Mouse (Mus musculus) embryonic facial prominence, embryonic 13.5 days (tissue): ENCODE measurements around the gene Trap1a. TPM values are rescaled to one million over a fixed set of nuclear protein-coding genes. Genes with fewer than 3 reads are reported as not detected.
"Not testable (repeated sequence)": the region's sequence is repeated elsewhere in the genome, so short reads cannot be mapped to it uniquely, and the experiment has no call there.

Experiments used
- ATAC-seq: fragments of 200-750 bp; cut with Nextera tagmentation; 2 replicates; pipeline ENCODE4 v1.8.0; 2017; ENCODE audit warnings: low read depth; ENCODE audit not compliant: insufficient number of reproducible peaks, insufficient read depth, low FRiP score, low TSS enrichment
- H3K27ac ChIP-seq: fragments of 300-500 bp; sonication (generic); 2 replicates; pipeline ENCODE4 v1.5.1; 2015; ENCODE audit warnings: moderate library complexity, mild to moderate bottlenecking, inconsistent platforms
- H3K27me3 ChIP-seq: fragments of 300-500 bp; sonication (generic); 2 replicates; pipeline ENCODE4 v1.6.1; 2015; ENCODE audit warnings: mild to moderate bottlenecking, inconsistent platforms
- H3K36me3 ChIP-seq: fragments of 300-500 bp; sonication (generic); 2 replicates; pipeline ENCODE4 v1.6.1; 2015; ENCODE audit warnings: mild to moderate bottlenecking, inconsistent platforms
- H3K4me1 ChIP-seq: fragments of 300-500 bp; sonication (generic); 2 replicates; pipeline ENCODE4 v1.6.1; 2015; ENCODE audit warnings: inconsistent platforms
- H3K4me2 ChIP-seq: fragments of 300-500 bp; sonication (generic); 2 replicates; pipeline ENCODE4 v1.6.1; 2015; ENCODE audit warnings: moderate library complexity, mild to moderate bottlenecking, inconsistent platforms
- H3K4me3 ChIP-seq: fragments of 300-500 bp; sonication (generic); 2 replicates; pipeline ENCODE4 v1.5.1; 2015; ENCODE audit warnings: mild to moderate bottlenecking, inconsistent platforms
- H3K9ac ChIP-seq: fragments of 300-500 bp; sonication (generic); 2 replicates; pipeline ENCODE4 v1.6.1; 2015; ENCODE audit warnings: mild to moderate bottlenecking, inconsistent platforms
- H3K9me3 ChIP-seq: fragments of 300-500 bp; sonication (generic); 2 replicates; pipeline ENCODE4 v1.6.1; 2016; ENCODE audit warnings: inconsistent platforms
- WGBS: fragments of 180-500 bp; shearing (Covaris S2); methylation state at CpG from one replicate; pipeline ENCODE4 v1.1.7; 2015; ENCODE audit warnings: mixed read lengths; 5-methylcytosine and 5-hydroxymethylcytosine counted together
- polyA plus RNA-seq: library from polyadenylated mRNA; unstranded; fragments of >200 nt; fragmentation: Nextera tagmentation; extraction: Ambion mirVana; gene quantifications from 2 replicates; pipeline ENCODE4 v1.2.1, GENCODE M21; 2015

Gene Trap1a
- not detected in 2 replicates for polyA plus RNA-seq

- H3K9me3 ChIP-seq, result no peaks in the 10 kb centered on the region
- H3K4me3 ChIP-seq, result no peak within 1 kb of the TSS
- H3K4me1 ChIP-seq, result no peaks in the 10 kb centered on the region
- 91% methylated on average over 24 of the region's 24 CpGs for WGBS
- H3K4me2 ChIP-seq, result no peak within 1 kb of the TSS
- H3K9ac ChIP-seq, result no peak within 1 kb of the TSS
- no peak within 1 kb of the TSS for H3K27ac ChIP-seq
- no peak for ATAC-seq
- H3K36me3 ChIP-seq, result no peaks in the 10 kb centered on the region
- no peaks in the 10 kb centered on the region; the same call in 1 of the 2 replicates for H3K27me3 ChIP-seq
These were observed at the start of gene Trap1a for GRCm38 (mm10) chrX:139333263-139333994. Gene Trap1a (plus strand): TSS chrX:139333683.

- Histone ChIP-seq H3K27me3 (peaks cover 13% of the 10 kb centered on the region; the same call in 1 of the 2 replicates), H3K36me3 (no peaks in the 10 kb centered on the region), H3K9me3 (no peaks in the 10 kb centered on the region), H3K27ac (no peak overlapping the region), H3K4me1 (no peaks in the 10 kb centered on the region), H3K4me2 (no peak overlapping the region), H3K9ac (no peak overlapping the region), H3K4me3 (no peak overlapping the region)
- ATAC-seq, result no peak
- 78% methylated on average over 2 of the region's 2 CpGs for WGBS
These were observed 40.4 kb upstream of the Trap1a start for GRCm38 (mm10) chrX:139293114-139293513.

GRCm38 (mm10) chrX:139295325-139295724 lies 38.2 kb upstream of the Trap1a start:
- H3K36me3 ChIP-seq, result no peaks in the 10 kb centered on the region
- no peaks in the 10 kb centered on the region for H3K4me1 ChIP-seq
- H3K9ac ChIP-seq, result no peak overlapping the region
- ATAC-seq, result no peak
- no peaks in the 10 kb centered on the region for H3K9me3 ChIP-seq
- 70% methylated on average over 1 of the region's 1 CpGs for WGBS
- H3K4me2 ChIP-seq, result no peak overlapping the region
- H3K4me3 ChIP-seq, result no peak overlapping the region
- H3K27ac ChIP-seq, result no peak overlapping the region
- H3K27me3 ChIP-seq, result peaks cover 13% of the 10 kb centered on the region; the same call in 1 of the 2 replicates

GRCm38 (mm10) chrX:139317356-139317755 lies 16.1 kb upstream of the Trap1a start:
- H3K4me1 ChIP-seq, H3K27ac ChIP-seq, H3K4me3 ChIP-seq, H3K27me3 ChIP-seq, H3K9me3 ChIP-seq, H3K9ac ChIP-seq, ATAC-seq, H3K4me2 ChIP-seq, H3K36me3 ChIP-seq: not testable (repeated sequence)
- WGBS, result 64% methylated on average over 5 of the region's 5 CpGs

- Histone ChIP-seq H3K9ac (no peak overlapping the region), H3K4me1 (no peaks in the 10 kb centered on the region), H3K36me3 (no peaks in the 10 kb centered on the region), H3K4me3 (no peak overlapping the region), H3K9me3 (no peaks in the 10 kb centered on the region), H3K4me2 (no peak overlapping the region), H3K27ac (no peak overlapping the region), H3K27me3 (no peaks in the 10 kb centered on the region; the same call in 1 of the 2 replicates)
- WGBS, result 89% methylated on average over 9 of the region's 9 CpGs
- ATAC-seq, result no peak
These were observed 900 bp upstream of the Trap1a start for GRCm38 (mm10) chrX:139332583-139332982.

GRCm38 (mm10) chrX:139334504-139335418 lies 1.3 kb downstream of the Trap1a start:
- H3K4me3 ChIP-seq, result no peak overlapping the region
- H3K4me2 ChIP-seq, result no peak overlapping the region
- H3K27me3 ChIP-seq, result no peaks in the 10 kb centered on the region; the same call in none of the 2 replicates
- 83% methylated on average over 14 of the region's 14 CpGs for WGBS
- no peaks in the 10 kb centered on the region for H3K36me3 ChIP-seq
- H3K9ac ChIP-seq, result no peak overlapping the region
- ATAC-seq, result no peak
- H3K9me3 ChIP-seq, result no peaks in the 10 kb centered on the region
- H3K4me1 ChIP-seq, result no peaks in the 10 kb centered on the region
- H3K27ac ChIP-seq, result no peak overlapping the region

- 51% methylated on average over 3 of the region's 3 CpGs for WGBS
- H3K36me3 ChIP-seq, result no peaks in the 10 kb centered on the region
- ATAC-seq, result no peak
These were observed 2.1 kb downstream of the Trap1a start for GRCm38 (mm10) chrX:139335419-139336074.

GRCm38 (mm10) chrX:139339553-139339952 lies 6.1 kb downstream of the Trap1a start:
- Histone ChIP-seq H3K9ac (no peak overlapping the region), H3K27me3 (peaks cover 3% of the 10 kb centered on the region), H3K36me3 (no peaks in the 10 kb centered on the region), H3K4me2 (no peak overlapping the region), H3K9me3 (no peaks in the 10 kb centered on the region), H3K4me3 (no peak overlapping the region), H3K27ac (no peak overlapping the region), H3K4me1 (no peaks in the 10 kb centered on the region)
- WGBS, result 87% methylated on average over 4 of the region's 4 CpGs
- no peak for ATAC-seq

More at GRCm38 (mm10) chrX:139335419-139336074, 2.1 kb downstream of the Trap1a start:
- Histone ChIP-seq H3K9ac (no peak overlapping the region), H3K27me3 (no peaks in the 10 kb centered on the region; the same call in none of the 2 replicates), H3K4me1 (no peaks in the 10 kb centered on the region), H3K9me3 (no peaks in the 10 kb centered on the region), H3K4me3 (no peak overlapping the region), H3K4me2 (no peak overlapping the region), H3K27ac (no peak overlapping the region)

- no peaks in the 10 kb centered on the region for H3K4me1 ChIP-seq
- H3K9ac ChIP-seq, result no peak overlapping the region
- no peak overlapping the region for H3K27ac ChIP-seq
- no peak overlapping the region for H3K4me2 ChIP-seq
- no peak for ATAC-seq
- no peaks in the 10 kb centered on the region for H3K36me3 ChIP-seq
- H3K27me3 ChIP-seq, result peaks cover 3% of the 10 kb centered on the region
- whole genome bisulfite sequencing, result 76% methylated on average over 2 of the region's 2 CpGs
- H3K4me3 ChIP-seq, result no peak overlapping the region
- no peaks in the 10 kb centered on the region for H3K9me3 ChIP-seq
These were observed 7.7 kb downstream of the Trap1a start for GRCm38 (mm10) chrX:139341185-139341584.

- 81% methylated on average over 5 of the region's 5 CpGs for WGBS
- no peak overlapping the region for H3K4me3 ChIP-seq
- H3K9ac ChIP-seq, result no peak overlapping the region
- no peak overlapping the region for H3K27ac ChIP-seq
- H3K4me1 ChIP-seq, result no peaks in the 10 kb centered on the region
- no peaks in the 10 kb centered on the region for H3K36me3 ChIP-seq
- peaks cover 33% of the 10 kb centered on the region for H3K27me3 ChIP-seq
- H3K9me3 ChIP-seq, result no peaks in the 10 kb centered on the region
- H3K4me2 ChIP-seq, result no peak overlapping the region
- ATAC-seq, result no peak
These were observed 18.8 kb downstream of the Trap1a start for GRCm38 (mm10) chrX:139352192-139352772.

GRCm38 (mm10) chrX:139357639-139358260 lies 24.3 kb downstream of the Trap1a start:
- no peak overlapping the region for H3K4me2 ChIP-seq
- WGBS, result 51% methylated on average over 7 of the region's 7 CpGs
- peaks cover 26% of the 10 kb centered on the region; the same call in 1 of the 2 replicates for H3K27me3 ChIP-seq

More at GRCm38 (mm10) chrX:139357639-139358260, 24.3 kb downstream of the Trap1a start:
- H3K36me3 ChIP-seq, result no peaks in the 10 kb centered on the region
- H3K27ac ChIP-seq, result no peak overlapping the region
- no peak for ATAC-seq
- H3K4me3 ChIP-seq, result no peak overlapping the region
- no peaks in the 10 kb centered on the region for H3K9me3 ChIP-seq
- H3K9ac ChIP-seq, result no peak overlapping the region
- H3K4me1 ChIP-seq, result no peaks in the 10 kb centered on the region
